Mouse (Mus musculus): Measurements from ENCODE around the gene Inka1. TPM values are rescaled to one million over a fixed set of nuclear protein-coding genes. Genes with fewer than 3 reads are reported as not detected.

Gene Inka1
- polyA plus RNA-seq, 1 experiment from 2014 or later, result 40.9 TPM

GRCm38 (mm10) chr9:108008041-108008440 lies 22.4 kb upstream of the Inka1 start:
- 88% methylated on average over 5 of the region's 5 CpGs for WGBS
- no peaks in the 10 kb centered on the region; the same call in none of the 2 replicates for H3K36me3 ChIP-seq (ENCODE audit: control insufficient read depth, insufficient read depth)
- no peak for ATAC-seq (replicated peaks; ENCODE audit: extremely low read depth, insufficient read depth, low FRiP score)
- H3K9me3 ChIP-seq (replicated peaks; ENCODE audit: control insufficient read depth, low read length), result no peaks in the 10 kb centered on the region
- H3K27ac ChIP-seq (ENCODE audit: low read length), result no peak overlapping the region
- H3K4me1 ChIP-seq (ENCODE audit: control insufficient read depth, insufficient read depth, low read length), result peaks cover 21% of the 10 kb centered on the region
- no peak overlapping the region for H3K4me3 ChIP-seq (ENCODE audit: low read length)
- H3K27me3 ChIP-seq (ENCODE audit: control insufficient read depth, insufficient read depth, low read length), result no peaks in the 10 kb centered on the region
- no peak overlapping the region for H3K9ac ChIP-seq (ENCODE audit: low read length)
- no peak overlapping the region for H3K4me2 ChIP-seq (ENCODE audit: low read depth, low read length)

GRCm38 (mm10) chr9:108003531-108003890 lies 17.8 kb upstream of the Inka1 start:
- Histone ChIP-seq H3K9me3 (replicated peaks; ENCODE audit: control insufficient read depth, low read length) (no peaks in the 10 kb centered on the region), H3K27me3 (ENCODE audit: control insufficient read depth, insufficient read depth, low read length) (no peaks in the 10 kb centered on the region), H3K9ac (ENCODE audit: low read length) (peak overlapping the region; percentile 98), H3K4me1 (ENCODE audit: control insufficient read depth, insufficient read depth, low read length) (peaks cover 20% of the 10 kb centered on the region), H3K36me3 (ENCODE audit: control insufficient read depth, insufficient read depth) (no peaks in the 10 kb centered on the region; the same call in 1 of the 2 replicates), H3K4me2 (ENCODE audit: low read depth, low read length) (peak overlapping the region; percentile 80), H3K4me3 (ENCODE audit: low read length) (peak overlapping the region; percentile 86), H3K27ac (ENCODE audit: low read length) (peak overlapping the region; percentile 96)
- ATAC-seq (replicated peaks; ENCODE audit: extremely low read depth, insufficient read depth, low FRiP score), result no peak
- WGBS, result 19% methylated on average over 8 of the region's 8 CpGs

- ATAC-seq (replicated peaks; ENCODE audit: extremely low read depth, insufficient read depth, low FRiP score), result peak; percentile 56
- Histone ChIP-seq H3K9me3 (replicated peaks; ENCODE audit: control insufficient read depth, low read length) (no peaks in the 10 kb centered on the region), H3K27me3 (ENCODE audit: control insufficient read depth, insufficient read depth, low read length) (no peaks in the 10 kb centered on the region), H3K27ac (ENCODE audit: low read length) (peak overlapping the region; percentile 96), H3K36me3 (ENCODE audit: control insufficient read depth, insufficient read depth) (no peaks in the 10 kb centered on the region; the same call in 1 of the 2 replicates), H3K4me2 (ENCODE audit: low read depth, low read length) (peak overlapping the region; percentile 80), H3K4me1 (ENCODE audit: control insufficient read depth, insufficient read depth, low read length) (peaks cover 20% of the 10 kb centered on the region), H3K9ac (ENCODE audit: low read length) (peak overlapping the region; percentile 98), H3K4me3 (ENCODE audit: low read length) (peak overlapping the region; percentile 86)
- WGBS, result under 1% methylated on average over 46 of the region's 50 CpGs
Measured at GRCm38 (mm10) chr9:108002778-108003530, 17.3 kb upstream of the Inka1 start.

- WGBS, result under 1% methylated on average over 51 of the region's 51 CpGs
- Histone ChIP-seq H3K4me2 (ENCODE audit: low read depth, low read length) (peak within 1 kb of the TSS; percentile 94), H3K9ac (ENCODE audit: low read length) (peak within 1 kb of the TSS; percentile 98), H3K9me3 (replicated peaks; ENCODE audit: control insufficient read depth, low read length) (no peaks in the 10 kb centered on the region), H3K36me3 (ENCODE audit: control insufficient read depth, insufficient read depth) (no peaks in the 10 kb centered on the region; the same call in 1 of the 2 replicates), H3K27ac (ENCODE audit: low read length) (peak within 1 kb of the TSS; percentile 96), H3K4me1 (ENCODE audit: control insufficient read depth, insufficient read depth, low read length) (peaks cover 20% of the 10 kb centered on the region), H3K27me3 (ENCODE audit: control insufficient read depth, insufficient read depth, low read length) (no peaks in the 10 kb centered on the region), H3K4me3 (ENCODE audit: low read length) (peak within 1 kb of the TSS; percentile 86)
- ATAC-seq (replicated peaks; ENCODE audit: extremely low read depth, insufficient read depth, low FRiP score), result peak; percentile 99
Measured at GRCm38 (mm10) chr9:108001922-108002770, 16.5 kb upstream of the Inka1 start, which contains the start of gene Ip6k1. Gene Ip6k1, plus strand, starts transcription at chr9:108002501.

GRCm38 (mm10) chr9:107996049-107996448 lies 10.4 kb upstream of the Inka1 start, which contains the start of gene Gm20662:
Gene Gm20662, plus strand, starts transcription at chr9:107996349.
- no peaks in the 10 kb centered on the region for H3K27me3 ChIP-seq (ENCODE audit: control insufficient read depth, insufficient read depth, low read length)
- 89% methylated on average over 5 of the region's 5 CpGs for WGBS
- H3K36me3 ChIP-seq (ENCODE audit: control insufficient read depth, insufficient read depth), result no peaks in the 10 kb centered on the region
- H3K27ac ChIP-seq (ENCODE audit: low read length), result no peak within 1 kb of the TSS
- no peaks in the 10 kb centered on the region; the same call in 1 of the 2 replicates for H3K4me1 ChIP-seq (ENCODE audit: control insufficient read depth, insufficient read depth, low read length)
- H3K4me2 ChIP-seq (ENCODE audit: low read depth, low read length), result no peak within 1 kb of the TSS
- H3K9me3 ChIP-seq (replicated peaks; ENCODE audit: control insufficient read depth, low read length), result no peaks in the 10 kb centered on the region
- no peak for ATAC-seq (replicated peaks; ENCODE audit: extremely low read depth, insufficient read depth, low FRiP score)
- no peak within 1 kb of the TSS for H3K9ac ChIP-seq (ENCODE audit: low read length)
- H3K4me3 ChIP-seq (ENCODE audit: low read length), result no peak within 1 kb of the TSS

- H3K4me2 ChIP-seq (ENCODE audit: low read depth, low read length), result no peak overlapping the region
- H3K9ac ChIP-seq (ENCODE audit: low read length), result no peak overlapping the region
- no peak for ATAC-seq (replicated peaks; ENCODE audit: extremely low read depth, insufficient read depth, low FRiP score)
- H3K27me3 ChIP-seq (ENCODE audit: control insufficient read depth, insufficient read depth, low read length), result no peaks in the 10 kb centered on the region
- H3K4me3 ChIP-seq (ENCODE audit: low read length), result no peak overlapping the region
- WGBS, result 92% methylated on average over 21 of the region's 21 CpGs
- H3K36me3 ChIP-seq (ENCODE audit: control insufficient read depth, insufficient read depth), result no peaks in the 10 kb centered on the region
- H3K9me3 ChIP-seq (replicated peaks; ENCODE audit: control insufficient read depth, low read length), result no peaks in the 10 kb centered on the region
- no peak overlapping the region for H3K27ac ChIP-seq (ENCODE audit: low read length)
- no peaks in the 10 kb centered on the region; the same call in 1 of the 2 replicates for H3K4me1 ChIP-seq (ENCODE audit: control insufficient read depth, insufficient read depth, low read length)
Measured at GRCm38 (mm10) chr9:107995513-107995912, 9.8 kb upstream of the Inka1 start.

GRCm38 (mm10) chr9:107994464-107994863 lies 8.8 kb upstream of the Inka1 start:
- Histone ChIP-seq H3K36me3 (ENCODE audit: control insufficient read depth, insufficient read depth) (no peaks in the 10 kb centered on the region), H3K4me1 (ENCODE audit: control insufficient read depth, insufficient read depth, low read length) (no peaks in the 10 kb centered on the region; the same call in 1 of the 2 replicates), H3K9ac (ENCODE audit: low read length) (no peak overlapping the region), H3K4me3 (ENCODE audit: low read length) (no peak overlapping the region), H3K9me3 (replicated peaks; ENCODE audit: control insufficient read depth, low read length) (no peaks in the 10 kb centered on the region), H3K4me2 (ENCODE audit: low read depth, low read length) (no peak overlapping the region), H3K27me3 (ENCODE audit: control insufficient read depth, insufficient read depth, low read length) (no peaks in the 10 kb centered on the region), H3K27ac (ENCODE audit: low read length) (peak overlapping the region; percentile 18)
- ATAC-seq (replicated peaks; ENCODE audit: extremely low read depth, insufficient read depth, low FRiP score), result no peak
- 24% methylated on average over 2 of the region's 2 CpGs for WGBS

- no peaks in the 10 kb centered on the region for H3K27me3 ChIP-seq (ENCODE audit: control insufficient read depth, insufficient read depth, low read length)
- H3K4me2 ChIP-seq (ENCODE audit: low read depth, low read length), result no peak overlapping the region
- 85% methylated on average over 11 of the region's 11 CpGs for WGBS
- no peak overlapping the region for H3K4me3 ChIP-seq (ENCODE audit: low read length)
- no peaks in the 10 kb centered on the region; the same call in 1 of the 2 replicates for H3K4me1 ChIP-seq (ENCODE audit: control insufficient read depth, insufficient read depth, low read length)
- no peaks in the 10 kb centered on the region for H3K9me3 ChIP-seq (replicated peaks; ENCODE audit: control insufficient read depth, low read length)
- no peak overlapping the region for H3K27ac ChIP-seq (ENCODE audit: low read length)
- ATAC-seq (replicated peaks; ENCODE audit: extremely low read depth, insufficient read depth, low FRiP score), result 0 out of 2 replicates have a peak, but pooled peaks have one; percentile 8
- H3K36me3 ChIP-seq (ENCODE audit: control insufficient read depth, insufficient read depth), result no peaks in the 10 kb centered on the region
- H3K9ac ChIP-seq (ENCODE audit: low read length), result no peak overlapping the region
Measured at GRCm38 (mm10) chr9:107993013-107993412, 7.3 kb upstream of the Inka1 start.

Data from heart, embryonic 16.5 days (tissue).